Mouse (Mus musculus) kidney, adult 2 months (tissue): ENCODE measurements around the gene Sox4.

Experiments used
- CTCF ChIP-seq: fragments of 200-500 bp; conservative IDR thresholded peaks from 2 replicates; pipeline ENCODE4 v1.5.1; 2011; ENCODE audit warnings: low read depth, mild to moderate bottlenecking, control low read depth, low read length, moderate library complexity, mixed read lengths; ENCODE audit not compliant: insufficient read depth, insufficient read length
- POLR2A ChIP-seq: fragments of 200-500 bp; IDR thresholded peaks from one replicate; pipeline ENCODE4 v1.6.1; 2011; ENCODE audit warnings: low read depth, low read length, control low read depth

DNA sequence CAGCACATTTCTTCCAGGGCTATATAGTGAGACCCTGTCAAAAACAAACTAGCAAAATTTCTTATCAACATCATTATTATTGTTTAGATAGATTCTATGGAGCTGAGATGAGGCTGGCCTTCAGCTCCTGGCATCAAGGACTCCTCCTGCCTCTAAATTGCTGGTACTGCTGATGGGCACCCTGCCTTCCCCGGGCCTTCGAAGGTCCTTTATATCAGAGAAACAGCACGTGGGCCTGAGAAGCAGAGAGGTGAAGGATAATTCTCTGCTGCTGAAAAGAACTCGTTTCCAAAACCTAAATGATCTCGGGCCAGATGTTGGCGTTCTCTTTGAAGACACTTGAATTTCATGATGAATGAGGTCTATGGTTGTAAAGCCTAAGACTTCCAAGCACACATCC lies 39.9 kb downstream of the Sox4 start:
- TF ChIP-seq CTCF, result no peak
- TF ChIP-seq POLR2A, result no peak
